Mouse (Mus musculus) embryonic facial prominence, embryonic 11.5 days (tissue): ENCODE results near the gene Rptor. TPM values are rescaled to one million over a fixed set of nuclear protein-coding genes. Genes with fewer than 3 reads are reported as not detected.

ENCODE experiments used
- ATAC-seq: fragments of 200-750 bp; cut with Nextera tagmentation; replicated peaks from 2 replicates; pipeline ENCODE4 v1.8.0; 2017; ENCODE audit warnings: low read depth; ENCODE audit not compliant: insufficient number of reproducible peaks, low FRiP score, low TSS enrichment
- DNase-seq: peaks from one replicate; pipeline ENCODE4 v3.0.0-alpha.2; 2015; ENCODE audit warnings: low spot score
- H3K27ac ChIP-seq: fragments of 300-500 bp; sonication (generic); replicated peaks from 2 replicates; pipeline ENCODE4 v1.5.1; 2014; ENCODE audit warnings: mild to moderate bottlenecking, low read depth, low read length, control low read depth
- H3K27me3 ChIP-seq: fragments of 300-500 bp; sonication (generic); 2 replicates; pipeline ENCODE4 v1.6.1; 2014; ENCODE audit warnings: mild to moderate bottlenecking, low read length, moderate library complexity, mixed read lengths; ENCODE audit not compliant: control insufficient read depth, insufficient read depth
- H3K36me3 ChIP-seq: fragments of 300-500 bp; sonication (generic); replicated peaks from 2 replicates; pipeline ENCODE4 v1.6.1; 2014; ENCODE audit warnings: low read depth, mild to moderate bottlenecking, low read length, moderate library complexity, mixed read lengths; ENCODE audit not compliant: control insufficient read depth, insufficient read depth
- H3K4me1 ChIP-seq: fragments of 300-500 bp; sonication (generic); 2 replicates; pipeline ENCODE4 v1.6.1; 2014; ENCODE audit warnings: low read length, mixed read lengths; ENCODE audit not compliant: control insufficient read depth, insufficient read depth
- H3K4me2 ChIP-seq: fragments of 300-500 bp; sonication (generic); 2 replicates; pipeline ENCODE4 v1.6.1; 2014; ENCODE audit warnings: low read depth, mild to moderate bottlenecking, control low read depth, low read length, moderate library complexity
- H3K4me3 ChIP-seq: fragments of 300-500 bp; sonication (generic); 2 replicates; pipeline ENCODE4 v1.5.1; 2014; ENCODE audit warnings: low read depth, low read length, control low read depth
- H3K9ac ChIP-seq: fragments of 300-500 bp; sonication (generic); replicated peaks from 2 replicates; pipeline ENCODE4 v1.6.1; 2014; ENCODE audit warnings: mild to moderate bottlenecking, control low read depth, low read length
- H3K9me3 ChIP-seq: fragments of 300-500 bp; sonication (generic); replicated peaks from 2 replicates; pipeline ENCODE4 v1.6.1; 2016; ENCODE audit warnings: mild to moderate bottlenecking, low read length, inconsistent platforms, mixed read lengths; ENCODE audit not compliant: control insufficient read depth
- WGBS: fragments of 180-500 bp; shearing (Covaris S2); extraction: QIAGEN DNeasy Blood & Tissue Kit; methylation state at CpG from one replicate; pipeline ENCODE4 v1.1.7; 2014; 5-methylcytosine and 5-hydroxymethylcytosine counted together
- polyA plus RNA-seq: library from polyadenylated mRNA; unstranded; fragments of >200 nt; fragmentation: Nextera tagmentation; extraction: Ambion mirVana; gene quantifications from 2 replicates; pipeline ENCODE4 v1.2.1, GENCODE M21; 2014

Rptor gene
- polyA plus RNA-seq, 1 experiment from 2014 or later: 10.1 TPM

DNA sequence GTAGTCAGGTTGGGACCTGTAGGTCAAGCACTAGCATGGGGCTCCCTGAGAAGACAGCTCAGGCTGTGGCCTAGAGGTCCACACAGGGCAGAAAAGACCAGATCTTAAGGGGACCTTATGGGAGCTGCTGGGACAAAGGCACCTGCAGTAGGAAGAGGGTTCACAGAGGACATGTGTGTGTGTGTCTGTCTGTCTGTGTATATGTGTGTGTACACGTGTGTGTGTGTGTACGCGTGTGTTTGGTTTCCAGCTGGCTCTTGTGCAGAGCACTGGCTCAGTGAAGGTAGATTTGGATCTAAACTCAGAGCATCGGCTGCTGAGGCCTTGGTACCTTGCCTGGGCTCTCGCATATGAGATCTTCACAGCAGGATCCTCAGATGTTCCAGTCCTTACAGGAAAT is 318.0 kb downstream of the Rptor start:
- no peak overlapping the region for H3K9ac ChIP-seq
- DNase-seq: no peak
- H3K4me2 ChIP-seq: no peak overlapping the region
- H3K9me3 ChIP-seq: no peaks in the 10 kb centered on the region
- 95% methylated on average over 5 of the region's 5 CpGs for WGBS
- no peaks in the 10 kb centered on the region for H3K27me3 ChIP-seq
- no peak overlapping the region for H3K27ac ChIP-seq
- no peaks in the 10 kb centered on the region for H3K4me1 ChIP-seq
- H3K36me3 ChIP-seq: peaks cover 7% of the 10 kb centered on the region; the same call in 1 of the 2 replicates
- no peak overlapping the region for H3K4me3 ChIP-seq
- ATAC-seq: no peak; the same call in 1 of the 2 replicates

DNA sequence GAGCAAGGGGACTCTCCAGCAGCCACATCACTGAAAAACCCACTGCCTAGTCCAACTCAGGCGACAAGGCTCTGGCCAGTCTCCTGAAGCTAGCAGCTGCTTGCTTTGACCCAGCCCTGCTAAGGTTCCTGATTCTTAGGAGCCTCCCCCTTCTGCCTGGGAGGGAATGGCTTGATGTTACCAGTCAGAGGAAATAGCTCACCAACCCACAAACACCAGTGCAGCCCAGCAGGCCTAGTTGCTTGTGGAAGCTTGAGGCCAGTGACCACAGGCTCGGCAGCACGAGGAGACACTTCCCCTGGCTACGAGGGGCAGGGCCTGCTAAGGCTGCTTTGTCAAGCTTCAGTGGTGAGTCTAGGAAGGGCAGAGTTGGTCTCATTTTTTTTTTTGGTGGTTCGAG is 322.5 kb downstream of the Rptor start:
- H3K9ac ChIP-seq: no peak overlapping the region
- ATAC-seq (no peak), DNase-seq (no peak)
- H3K27me3 ChIP-seq: no peaks in the 10 kb centered on the region
- no peaks in the 10 kb centered on the region for H3K9me3 ChIP-seq
- H3K4me3 ChIP-seq: no peak overlapping the region
- H3K4me1 ChIP-seq: no peaks in the 10 kb centered on the region
- H3K27ac ChIP-seq: no peak overlapping the region
- no peak overlapping the region for H3K4me2 ChIP-seq
- 69% methylated on average over 5 of the region's 5 CpGs for WGBS
- no peaks in the 10 kb centered on the region for H3K36me3 ChIP-seq

DNA sequence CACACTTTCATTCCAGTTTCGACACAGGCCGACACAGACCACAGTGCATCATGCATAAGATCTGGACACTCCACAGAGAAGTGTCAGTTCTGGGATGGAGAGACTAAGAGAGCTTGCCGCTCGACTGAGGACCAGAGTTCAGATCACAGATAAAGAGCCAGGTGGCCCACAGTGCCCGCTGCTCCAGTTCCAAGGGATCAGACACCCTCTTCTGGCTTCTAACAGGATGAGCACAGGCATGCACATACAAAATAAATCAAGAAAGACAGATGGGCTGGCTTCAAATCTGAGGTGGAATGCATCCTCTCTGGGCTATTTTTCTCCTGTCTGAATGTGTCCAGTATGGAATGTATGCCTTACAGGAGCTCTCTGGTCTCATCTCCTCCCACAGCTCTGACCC is 324.1 kb downstream of the Rptor start:
- no peaks in the 10 kb centered on the region for H3K27me3 ChIP-seq
- no peak for ATAC-seq
- no peak overlapping the region for H3K9ac ChIP-seq
- no peak overlapping the region for H3K27ac ChIP-seq
- no peaks in the 10 kb centered on the region; the same call in 1 of the 2 replicates for H3K9me3 ChIP-seq
- DNase-seq: no peak
- no peak overlapping the region for H3K4me2 ChIP-seq
- no peaks in the 10 kb centered on the region for H3K36me3 ChIP-seq
- 85% methylated on average over 5 of the region's 5 CpGs for WGBS
- H3K4me3 ChIP-seq: no peak overlapping the region
- H3K4me1 ChIP-seq: no peaks in the 10 kb centered on the region

- Histone ChIP-seq H3K9me3 (no peaks in the 10 kb centered on the region; the same call in 1 of the 2 replicates), H3K4me2 (no peak overlapping the region), H3K4me1 (no peaks in the 10 kb centered on the region), H3K4me3 (no peak overlapping the region), H3K9ac (no peak overlapping the region), H3K36me3 (no peaks in the 10 kb centered on the region), H3K27me3 (no peaks in the 10 kb centered on the region), H3K27ac (no peak overlapping the region)
- 73% methylated on average over 16 of the region's 16 CpGs for WGBS
- DNase-seq: no peak
- no peak for ATAC-seq
These were observed 325.4 kb downstream of the Rptor start for GRCm38 (mm10) chr11:119928023-119928681.

GRCm38 (mm10) chr11:119929603-119930265 is 327.0 kb downstream of the Rptor start:
- WGBS: 80% methylated on average over 6 of the region's 6 CpGs
- Histone ChIP-seq H3K27ac (no peak overlapping the region), H3K9ac (no peak overlapping the region)

DNA sequence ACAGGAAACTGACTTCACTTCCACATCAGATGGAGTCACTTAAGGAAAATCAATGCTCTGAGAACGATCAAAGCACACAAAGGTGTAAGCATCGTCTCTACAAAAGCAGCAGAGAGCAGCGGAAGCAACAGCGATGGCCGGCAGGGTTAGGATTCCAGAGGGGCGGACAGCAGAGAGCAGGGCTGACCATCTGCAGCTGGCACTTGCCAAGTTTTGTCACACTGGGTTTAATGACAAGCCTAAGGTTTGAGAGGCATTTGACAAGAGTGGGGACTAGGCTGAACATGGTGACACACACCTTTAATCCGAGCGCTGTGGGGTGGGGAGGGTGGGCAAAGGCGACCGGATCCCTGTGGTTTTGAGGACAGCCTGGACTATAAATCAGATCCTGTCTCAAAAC is 329.1 kb downstream of the Rptor start:
- Histone ChIP-seq H3K9me3 (no peaks in the 10 kb centered on the region; the same call in 1 of the 2 replicates), H3K9ac (no peak overlapping the region), H3K4me3 (no peak overlapping the region), H3K4me1 (no peaks in the 10 kb centered on the region; the same call in 1 of the 2 replicates), H3K4me2 (no peak overlapping the region), H3K27me3 (no peaks in the 10 kb centered on the region), H3K36me3 (no peaks in the 10 kb centered on the region), H3K27ac (no peak overlapping the region)
- WGBS: 73% methylated on average over 10 of the region's 10 CpGs
- DNase-seq (no peak), ATAC-seq (no peak)

More at GRCm38 (mm10) chr11:119929603-119930265, 327.0 kb downstream of the Rptor start:
- DNase-seq (no peak), ATAC-seq (no peak)
- Histone ChIP-seq H3K36me3 (no peaks in the 10 kb centered on the region), H3K9me3 (no peaks in the 10 kb centered on the region; the same call in 1 of the 2 replicates), H3K4me3 (no peak overlapping the region), H3K27me3 (no peaks in the 10 kb centered on the region), H3K4me2 (no peak overlapping the region), H3K4me1 (no peaks in the 10 kb centered on the region)

DNA sequence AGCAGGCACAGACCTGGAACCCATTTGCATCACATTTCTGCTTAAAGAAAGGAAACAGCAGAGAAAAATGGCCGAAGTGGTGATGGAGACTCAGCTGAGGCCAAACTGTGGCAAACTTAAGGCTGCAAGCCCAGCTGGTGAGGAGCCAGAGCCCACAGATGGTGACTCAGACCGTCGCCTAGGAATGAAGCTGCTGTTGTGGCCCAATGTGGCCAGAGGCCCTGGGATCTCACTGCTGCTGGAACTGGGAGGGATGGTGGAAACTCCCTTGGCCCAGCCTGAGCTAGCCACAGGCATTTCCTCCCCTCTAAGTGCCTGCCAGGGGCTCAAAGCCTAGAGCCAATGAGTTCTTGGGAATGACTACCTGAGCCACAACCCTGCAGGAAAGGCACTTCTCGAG is 330.4 kb downstream of the Rptor start:
- H3K27ac ChIP-seq: no peak overlapping the region
- no peak overlapping the region for H3K9ac ChIP-seq
- 58% methylated on average over 4 of the region's 4 CpGs for WGBS
- no peaks in the 10 kb centered on the region; the same call in 1 of the 2 replicates for H3K4me1 ChIP-seq
- no peak overlapping the region for H3K4me3 ChIP-seq
- DNase-seq (no peak), ATAC-seq (no peak)
- H3K4me2 ChIP-seq: no peak overlapping the region
- no peaks in the 10 kb centered on the region for H3K36me3 ChIP-seq
- no peaks in the 10 kb centered on the region; the same call in 1 of the 2 replicates for H3K9me3 ChIP-seq
- H3K27me3 ChIP-seq: no peaks in the 10 kb centered on the region
